Mouse (Mus musculus): ENCODE data around the gene Rims3.
A peak's percentile ranks its signal among the peaks of the same experiment; 100 is the strongest.

The Rims3 gene

GRCm38 (mm10) chr4:120854588-120855319 lies at the start of gene Rims3:
Gene Rims3, plus strand, starts transcription at chr4:120854816.
- DNase-seq, result peak; percentile 67 to 84

DNA sequence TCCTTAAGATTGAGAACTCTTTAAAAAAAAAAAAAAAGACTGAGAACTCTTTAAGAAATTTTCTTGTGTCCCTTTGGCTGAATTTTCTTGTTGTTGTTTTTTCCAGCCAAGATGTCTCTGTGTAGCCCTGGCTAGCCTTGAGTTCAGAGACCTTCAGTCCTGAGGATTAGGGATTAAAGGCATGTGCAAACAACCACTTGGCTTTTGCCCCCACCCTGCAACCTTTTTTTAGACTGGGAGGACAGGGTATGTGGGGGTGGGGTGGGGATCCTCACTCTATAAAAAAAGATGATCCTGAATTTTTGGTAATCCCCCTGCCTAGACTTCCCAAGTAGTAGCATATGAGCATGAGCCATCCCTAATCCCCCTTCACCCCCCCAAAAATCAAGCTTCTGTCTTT lies 48.8 kb upstream of the Rims3 start:
- no peak for DNase-seq

DNA sequence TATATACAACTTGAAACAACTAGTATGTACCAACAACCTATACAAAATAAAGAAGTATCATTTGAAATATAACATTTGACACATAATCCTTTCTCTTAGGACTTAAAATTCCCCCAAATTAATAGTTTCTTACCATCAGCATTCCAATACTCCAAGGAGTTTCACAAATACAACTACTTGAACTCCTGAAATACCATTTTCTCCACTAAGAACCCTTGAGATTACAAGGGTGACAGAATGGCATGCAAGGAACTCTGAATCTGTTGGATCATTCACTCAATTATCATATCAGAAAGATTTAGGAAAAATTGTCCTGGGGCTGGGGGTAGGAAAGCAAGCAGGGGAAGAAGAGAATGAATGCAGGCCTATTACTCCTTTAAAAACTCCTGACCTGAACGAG lies 40.9 kb upstream of the Rims3 start:
- DNase-seq, result no peak

DNA sequence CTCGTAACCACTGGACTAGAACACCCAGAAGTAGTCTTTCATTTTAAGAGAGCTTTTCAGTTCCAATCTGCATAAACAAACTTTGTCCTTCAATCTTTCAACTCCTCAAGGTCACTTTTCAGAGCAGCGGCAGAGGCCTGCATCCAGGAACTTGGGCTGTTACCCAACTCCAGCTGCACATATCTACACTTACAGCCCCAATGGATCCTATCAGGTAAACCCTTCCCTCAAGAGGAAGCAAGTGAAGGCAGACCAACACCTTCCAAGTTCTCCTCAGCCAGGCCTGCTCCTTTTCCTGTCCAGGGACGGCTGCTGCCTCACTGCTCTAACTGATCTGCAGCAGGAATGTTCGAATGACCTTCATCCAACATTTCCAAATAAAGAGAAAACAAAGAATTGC lies 40.4 kb upstream of the Rims3 start:
- no peak for DNase-seq

DNA sequence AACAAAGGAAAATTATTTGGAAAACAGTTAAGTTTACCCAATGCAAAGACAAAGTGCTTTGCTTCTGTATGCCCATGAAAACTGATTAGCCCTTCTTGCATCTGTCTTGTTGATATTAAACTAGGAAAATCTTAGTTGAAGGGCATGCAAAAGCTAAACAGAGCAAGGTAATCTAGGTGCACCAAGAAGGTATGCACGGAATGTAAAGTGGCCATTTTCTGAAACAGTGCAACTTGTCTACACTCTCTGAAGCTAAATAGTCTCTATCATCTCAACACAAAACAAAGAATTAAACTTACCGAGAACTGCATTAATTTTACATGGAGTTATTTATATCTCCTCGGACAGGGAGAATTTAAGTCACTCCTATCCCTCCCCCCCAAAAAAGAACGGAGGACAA lies 39.5 kb upstream of the Rims3 start:
- no peak for DNase-seq

- DNase-seq, result peak; percentile 71 to 90
Observed at GRCm38 (mm10) chr4:120815622-120816334, 38.8 kb upstream of the Rims3 start.

DNA sequence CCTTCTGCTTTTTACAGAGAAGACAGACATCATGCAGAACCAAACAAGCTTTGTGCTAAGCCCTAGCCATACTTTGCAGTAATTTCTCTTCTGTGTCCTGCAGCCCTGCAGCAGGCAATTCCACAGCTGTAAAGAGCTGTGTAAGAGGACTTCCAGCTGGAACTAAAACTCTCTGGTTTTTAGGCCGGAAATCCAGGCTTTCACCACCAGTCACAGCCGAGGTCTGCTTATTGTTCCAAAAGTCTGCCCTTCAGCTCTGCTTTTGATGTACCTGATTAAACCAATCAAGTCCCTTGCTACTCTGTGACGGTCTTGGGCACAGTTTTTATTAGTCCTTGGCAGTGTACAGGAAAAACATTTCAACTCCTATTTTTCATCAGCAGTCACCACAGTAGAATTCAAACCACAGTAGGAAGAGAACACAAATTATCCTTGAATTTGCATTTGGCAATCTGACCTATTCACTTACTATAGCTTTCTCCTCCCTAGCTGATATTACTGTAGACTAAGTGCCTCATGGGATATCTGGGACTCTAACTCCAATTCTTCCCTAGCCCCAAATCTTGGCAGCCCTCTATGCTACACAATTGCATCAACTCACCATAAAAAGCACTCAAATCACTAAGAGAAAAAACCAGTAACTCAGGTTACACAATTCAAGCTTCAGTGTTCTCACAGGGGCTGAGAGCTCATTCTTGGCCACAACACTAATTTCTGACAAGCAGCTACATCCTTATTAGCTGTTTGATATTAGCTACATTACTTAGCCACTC lies 37.4 kb upstream of the Rims3 start:
- DNase-seq, result no peak

GRCm38 (mm10) chr4:120817951-120818350 lies 36.7 kb upstream of the Rims3 start:
- DNase-seq, result no peak

DNA sequence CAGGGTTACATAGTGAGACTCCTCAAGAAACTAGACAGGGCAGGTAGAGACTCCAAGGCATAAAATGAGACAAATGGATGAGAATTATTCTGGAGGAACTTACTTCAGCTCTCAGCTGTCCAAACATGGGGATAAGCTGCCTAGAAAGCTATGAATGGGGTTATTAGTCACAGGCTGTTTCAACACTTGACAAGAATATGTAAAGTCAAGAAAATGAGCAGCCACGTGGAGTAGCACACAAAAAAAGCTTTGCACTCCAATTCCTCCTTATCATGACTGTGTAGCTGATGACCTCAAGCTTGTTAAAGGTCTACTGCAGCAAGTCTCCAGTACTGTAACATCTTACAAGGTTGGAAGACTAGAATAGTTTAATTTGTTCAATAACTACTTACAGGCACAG lies 35.3 kb upstream of the Rims3 start:
- no peak for DNase-seq

GRCm38 (mm10) chr4:120819871-120820270 lies 34.7 kb upstream of the Rims3 start:
- DNase-seq, result no peak

- no peak for DNase-seq
Observed at GRCm38 (mm10) chr4:120822191-120822911, 32.3 kb upstream of the Rims3 start.

GRCm38 (mm10) chr4:120825100-120825553 lies 29.5 kb upstream of the Rims3 start:
- DNase-seq, result peak; percentile 99

DNA sequence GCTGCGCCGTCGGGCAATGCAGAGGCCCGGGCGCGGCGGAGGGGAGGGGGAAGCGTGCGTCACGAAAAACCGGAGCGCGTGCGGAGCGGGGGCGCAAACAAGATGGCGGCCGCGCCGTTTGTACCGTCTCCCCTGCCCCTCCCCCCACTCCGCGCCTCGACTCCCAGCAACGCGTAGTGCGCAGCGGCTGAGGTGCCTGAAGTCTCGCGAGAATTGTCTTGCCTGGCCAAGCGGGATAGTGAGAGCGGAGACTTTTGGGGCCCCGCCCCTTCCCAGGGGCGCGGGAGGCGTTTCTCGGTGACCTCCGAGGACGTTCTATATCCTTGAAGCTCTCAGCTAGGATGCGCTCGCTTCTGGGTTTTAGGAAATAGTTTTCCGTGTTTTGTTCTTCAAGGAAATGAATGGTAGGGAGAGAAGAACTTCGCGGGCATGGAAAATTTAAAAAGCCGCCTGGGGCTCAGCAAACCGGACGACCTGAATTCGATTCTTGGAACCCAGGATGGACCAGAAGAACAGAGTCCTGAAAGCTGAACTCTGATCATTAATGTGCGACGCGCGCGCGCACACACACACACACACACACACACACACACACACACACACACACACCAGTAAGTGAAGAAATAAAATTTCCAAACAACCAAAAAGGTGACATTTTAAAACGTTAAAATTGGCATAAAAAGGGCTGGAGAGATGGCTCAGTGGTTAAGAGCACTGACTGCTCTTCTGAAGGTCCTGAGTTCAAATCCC lies 28.9 kb upstream of the Rims3 start:
- peak; percentile 97 to 98 for DNase-seq

DNA sequence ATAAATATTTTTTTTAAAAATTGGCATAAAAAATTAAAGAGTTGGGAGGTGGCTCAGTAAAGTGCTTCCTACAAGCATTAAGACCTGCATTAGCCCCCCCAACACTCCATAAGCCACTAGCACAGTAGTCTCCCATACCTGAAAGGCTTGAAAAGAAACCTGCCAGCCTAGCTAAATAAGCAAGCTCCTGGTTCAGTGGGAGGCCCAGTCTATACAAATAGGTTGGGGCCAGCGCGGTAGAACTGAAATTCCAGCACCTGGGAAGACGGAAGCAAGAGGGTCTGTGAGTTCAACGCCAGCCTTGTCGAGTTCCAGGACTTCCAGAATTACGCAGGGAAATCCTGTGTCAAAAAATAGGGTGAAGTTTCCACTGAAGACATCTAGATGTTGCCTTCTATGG lies 28.2 kb upstream of the Rims3 start:
- DNase-seq, result peak in 1 of 2 experiments; percentile 27

DNA sequence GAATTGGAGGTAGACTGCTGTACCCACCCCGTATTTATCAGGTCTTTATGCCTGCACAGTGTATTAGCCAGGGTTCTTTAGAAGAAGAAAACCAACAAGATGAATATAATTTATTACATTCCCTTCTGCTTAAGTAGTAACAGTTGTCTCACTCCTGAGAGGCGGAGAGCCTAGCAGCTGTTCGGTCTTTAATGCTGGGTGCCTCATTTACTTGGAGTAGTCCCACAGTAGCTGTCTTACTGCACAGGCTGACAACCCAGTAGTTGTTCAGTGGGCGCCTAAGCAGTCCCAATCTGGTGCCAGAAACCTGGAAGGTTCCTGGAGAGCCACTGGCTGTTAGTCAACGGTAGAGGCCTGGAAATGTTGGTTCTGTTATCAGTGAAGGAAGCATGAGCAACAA lies 23.8 kb upstream of the Rims3 start:
- no peak for DNase-seq

GRCm38 (mm10) chr4:120831472-120831871 lies 23.1 kb upstream of the Rims3 start, which contains the start of gene Nfyc:
Gene Nfyc, minus strand, starts transcription at chr4:120831572.
- DNase-seq, result no peak

- DNase-seq, result no peak
Observed at GRCm38 (mm10) chr4:120841342-120841741, 13.3 kb upstream of the Rims3 start.

DNA sequence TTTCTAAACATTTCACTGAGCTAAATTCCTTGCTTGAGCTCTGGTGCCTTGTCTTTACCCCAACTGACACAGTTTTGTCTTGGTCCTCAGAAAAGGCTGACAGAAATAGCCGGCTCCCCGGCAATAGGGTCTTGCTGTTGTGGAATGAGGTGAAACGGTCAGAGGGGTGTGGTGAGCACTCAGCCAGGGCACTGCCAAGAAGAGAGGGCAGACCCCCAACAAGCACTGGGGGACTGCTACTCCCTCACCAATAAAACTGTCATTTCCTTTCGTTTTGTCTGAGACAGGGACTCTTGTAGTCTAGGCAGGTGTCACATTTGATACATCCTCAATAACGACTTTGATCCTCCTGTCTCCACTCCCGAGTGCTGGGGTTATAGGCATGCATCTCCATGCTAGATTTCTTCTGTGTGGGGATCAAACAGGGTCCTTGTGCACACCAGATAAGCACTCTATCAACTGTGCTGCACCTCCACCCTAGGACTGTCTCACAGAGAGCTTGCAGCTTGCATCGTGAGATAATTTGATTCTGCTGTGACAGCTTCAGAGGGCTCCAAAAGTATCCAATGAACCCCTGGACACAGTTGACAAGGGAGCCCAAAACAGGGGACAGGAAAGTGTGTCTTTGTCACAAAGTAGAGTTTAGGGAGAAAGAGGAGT lies 10.1 kb upstream of the Rims3 start:
- DNase-seq, result no peak

DNA sequence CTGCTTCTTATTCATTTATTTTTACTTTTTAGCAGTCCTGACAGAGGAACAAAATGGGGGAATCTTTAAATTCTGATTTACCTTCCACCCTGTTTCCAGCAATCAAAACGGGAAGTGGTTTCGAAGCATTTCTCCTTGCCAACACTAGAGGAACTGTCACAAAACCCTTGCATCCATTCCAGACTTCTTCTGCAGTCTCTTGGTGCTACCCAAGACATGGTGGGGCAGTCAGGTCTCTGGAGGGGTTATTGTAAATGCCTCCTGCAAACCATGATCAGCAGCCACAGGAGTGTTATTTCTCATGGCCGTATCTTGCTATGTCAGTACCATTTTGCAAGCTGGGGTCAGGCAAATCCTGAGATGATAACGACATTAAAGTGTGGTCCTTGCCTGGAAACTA lies 9.5 kb upstream of the Rims3 start:
- DNase-seq, result no peak

DNA sequence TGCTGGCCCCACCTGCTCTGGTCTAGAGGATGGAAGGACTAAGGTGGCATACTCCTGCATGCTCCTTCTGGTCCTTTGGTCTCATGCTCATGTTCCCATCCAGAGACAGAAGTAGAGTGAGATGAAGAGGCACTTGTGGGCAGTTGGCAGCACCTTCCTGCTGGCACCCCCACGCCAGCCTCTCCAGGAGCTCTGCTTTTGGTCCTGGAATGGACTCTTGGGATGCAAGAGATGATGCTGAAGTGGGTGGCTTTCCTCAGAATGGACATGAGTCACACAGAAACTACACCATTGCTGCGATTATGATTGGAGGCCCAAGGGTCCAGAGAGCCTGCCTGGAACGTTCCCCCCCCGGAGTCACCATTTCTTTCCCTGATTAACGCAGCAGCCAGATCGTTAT lies 5.7 kb upstream of the Rims3 start:
- peak in 1 of 2 experiments; percentile 13 for DNase-seq

- peak in 1 of 2 experiments; percentile 60 for DNase-seq
Observed at GRCm38 (mm10) chr4:120849451-120849850, 5.2 kb upstream of the Rims3 start.
